Mouse (Mus musculus): ENCODE data around the gene Ccdc125.
"Not testable (repeated sequence)": the region's sequence is repeated elsewhere in the genome, so short reads cannot be mapped to it uniquely, and the experiment has no call there.

GRCm38 (mm10) chr13:100731462-100732046 is 62.0 kb downstream of the Ccdc125 start:
- not testable (repeated sequence) for TF ChIP-seq CTCF (IDR thresholded peaks at IDR 0.05; ENCODE audit: low read depth, low read length); POLR2A (IDR thresholded peaks at IDR 0.05; ENCODE audit: extremely low read depth, insufficient read depth, low read length)
